Mouse (Mus musculus): Measurements from ENCODE around the gene Ovol1. TPM values are rescaled to one million over a fixed set of nuclear protein-coding genes. Genes with fewer than 3 reads are reported as not detected.

The Ovol1 gene
- polyA plus RNA-seq, 1 experiment, result not detected

DNA sequence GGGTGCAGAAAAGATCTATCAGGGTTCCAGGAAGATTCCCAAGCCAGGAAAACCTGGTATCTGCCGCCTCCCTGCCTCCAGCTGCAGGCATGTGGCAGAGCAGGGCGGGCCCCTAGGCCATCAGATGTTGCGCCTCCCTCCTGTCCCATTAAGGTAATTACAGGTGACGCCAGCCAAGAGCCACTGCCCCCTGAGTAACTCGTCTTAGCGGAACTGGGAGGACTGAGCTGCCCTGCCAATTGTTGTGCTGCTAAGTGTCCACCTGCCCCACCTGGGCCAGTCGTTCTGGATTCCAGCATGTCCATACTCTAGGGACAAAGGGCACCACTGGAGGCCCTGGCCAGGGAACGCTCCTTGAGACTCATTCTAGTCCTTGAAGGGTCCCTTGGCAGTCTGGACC lies 6.6 kb downstream of the Ovol1 start:
- no peaks in the 10 kb centered on the region for H3K36me3 ChIP-seq (ENCODE audit: control insufficient read depth, insufficient read depth)
- H3K79me2 ChIP-seq (ENCODE audit: control insufficient read depth, insufficient read depth), result no peaks in the 10 kb centered on the region
- H3K27me3 ChIP-seq (ENCODE audit: control insufficient read depth, insufficient read depth, insufficient read length), result peaks cover 31% of the 10 kb centered on the region
- no peak for TF ChIP-seq MAX (IDR thresholded peaks at IDR 0.05)
- no peaks in the 10 kb centered on the region for H3K79me3 ChIP-seq (ENCODE audit: low read depth)
- no peak overlapping the region for H3ac ChIP-seq (ENCODE audit: control insufficient read depth, insufficient read length, low read depth)
- no peak overlapping the region for H3K4me3 ChIP-seq (ENCODE audit: insufficient read depth, poor library complexity, severe bottlenecking)

DNA sequence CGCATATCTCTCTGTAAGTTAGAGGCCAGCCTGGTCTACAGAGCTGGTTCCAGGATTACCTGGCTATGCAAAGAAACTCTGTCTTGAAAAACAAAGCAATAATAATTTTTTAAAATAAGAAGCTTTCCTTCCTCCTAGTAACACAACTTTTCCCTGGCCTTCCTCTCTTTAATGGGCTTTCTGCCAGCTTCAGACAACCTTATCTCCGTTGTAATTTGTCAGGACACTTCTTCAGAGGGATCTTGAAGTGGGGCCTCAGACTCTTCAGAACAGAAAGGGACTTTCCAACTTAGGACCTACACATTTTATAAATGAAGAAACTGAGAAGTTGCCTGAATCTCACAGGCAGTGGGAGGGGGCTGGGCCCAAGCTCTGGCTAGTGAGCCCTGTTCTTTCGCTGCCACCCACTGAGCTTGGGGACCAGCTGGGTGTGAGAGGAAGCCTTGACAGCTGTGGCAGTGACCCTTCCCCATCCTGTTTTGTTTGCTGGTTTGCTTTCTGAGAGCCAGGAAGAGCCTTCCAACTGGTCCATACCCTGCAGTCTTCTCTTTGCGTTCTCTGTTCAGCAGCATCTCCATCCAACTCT lies 12.9 kb downstream of the Ovol1 start:
- Histone ChIP-seq H3K79me2 (ENCODE audit: control insufficient read depth, insufficient read depth) (no peaks in the 10 kb centered on the region), H3K36me3 (ENCODE audit: control insufficient read depth, insufficient read depth) (no peaks in the 10 kb centered on the region), H3K4me3 (ENCODE audit: insufficient read depth, poor library complexity, severe bottlenecking) (no peak overlapping the region), H3ac (ENCODE audit: control insufficient read depth, insufficient read length, low read depth) (no peak overlapping the region), H3K27me3 (ENCODE audit: control insufficient read depth, insufficient read depth, insufficient read length) (peaks cover 12% of the 10 kb centered on the region), H3K79me3 (ENCODE audit: low read depth) (no peaks in the 10 kb centered on the region)
- no peak for TF ChIP-seq MYOD1 (IDR thresholded peaks at IDR 0.05; ENCODE audit: control insufficient read depth, insufficient read length, low read depth)
- TF ChIP-seq FOSL1 (IDR thresholded peaks at IDR 0.05; ENCODE audit: insufficient read depth, low read length, poor library complexity, severe bottlenecking), result no peak
- no peak for TF ChIP-seq CTCF (IDR thresholded peaks at IDR 0.05; ENCODE audit: control insufficient read depth, insufficient read depth, insufficient read length)
- no peak for TF ChIP-seq USF1 (IDR thresholded peaks at IDR 0.05; ENCODE audit: low read depth)
- TF ChIP-seq CEBPB (IDR thresholded peaks at IDR 0.05; ENCODE audit: low read depth), result no peak
- no peak for TF ChIP-seq MYOG (IDR thresholded peaks at IDR 0.05; ENCODE audit: control insufficient read depth, extremely low read depth, insufficient read length)
- TF ChIP-seq MAX (IDR thresholded peaks at IDR 0.05), result no peak

- no peaks in the 10 kb centered on the region for H3K79me2 ChIP-seq (ENCODE audit: control insufficient read depth, insufficient read depth)
- no peaks in the 10 kb centered on the region for H3K79me3 ChIP-seq (ENCODE audit: low read depth)
- no peak overlapping the region for H3K4me3 ChIP-seq (ENCODE audit: insufficient read depth, poor library complexity, severe bottlenecking)
- H3K27me3 ChIP-seq (ENCODE audit: control insufficient read depth, insufficient read depth, insufficient read length), result peaks cover 10% of the 10 kb centered on the region
- no peaks in the 10 kb centered on the region for H3K36me3 ChIP-seq (ENCODE audit: control insufficient read depth, insufficient read depth)
- no peak overlapping the region for H3ac ChIP-seq (ENCODE audit: control insufficient read depth, insufficient read length, low read depth)
- TF ChIP-seq CTCF (IDR thresholded peaks at IDR 0.05; ENCODE audit: control insufficient read depth, insufficient read depth, insufficient read length) (no peak), MAX (IDR thresholded peaks at IDR 0.05) (no peak), MYOD1 (IDR thresholded peaks at IDR 0.05; ENCODE audit: control insufficient read depth, insufficient read length, low read depth) (no peak), CEBPB (IDR thresholded peaks at IDR 0.05; ENCODE audit: low read depth) (no peak), MYOG (IDR thresholded peaks at IDR 0.05; ENCODE audit: control insufficient read depth, extremely low read depth, insufficient read length) (no peak), FOSL1 (IDR thresholded peaks at IDR 0.05; ENCODE audit: insufficient read depth, low read length, poor library complexity, severe bottlenecking) (no peak), USF1 (IDR thresholded peaks at IDR 0.05; ENCODE audit: low read depth) (no peak)
Measured at GRCm38 (mm10) chr19:5544031-5544430, 16.4 kb downstream of the Ovol1 start.

- Histone ChIP-seq H3K79me3 (ENCODE audit: low read depth) (no peaks in the 10 kb centered on the region), H3K27me3 (ENCODE audit: control insufficient read depth, insufficient read depth, insufficient read length) (peaks cover 10% of the 10 kb centered on the region), H3ac (ENCODE audit: control insufficient read depth, insufficient read length, low read depth) (no peak overlapping the region), H3K36me3 (ENCODE audit: control insufficient read depth, insufficient read depth) (no peaks in the 10 kb centered on the region), H3K4me3 (ENCODE audit: insufficient read depth, poor library complexity, severe bottlenecking) (no peak overlapping the region), H3K79me2 (ENCODE audit: control insufficient read depth, insufficient read depth) (no peaks in the 10 kb centered on the region)
- peak; percentile 70 for TF ChIP-seq USF1 (IDR thresholded peaks at IDR 0.05; ENCODE audit: low read depth)
- no peak for TF ChIP-seq CEBPB (IDR thresholded peaks at IDR 0.05; ENCODE audit: low read depth)
- TF ChIP-seq MYOG (IDR thresholded peaks at IDR 0.05; ENCODE audit: control insufficient read depth, extremely low read depth, insufficient read length), result no peak
- TF ChIP-seq MAX (IDR thresholded peaks at IDR 0.05), result no peak
Measured at GRCm38 (mm10) chr19:5543362-5543761, 17.1 kb downstream of the Ovol1 start.

- no peaks in the 10 kb centered on the region for H3K79me3 ChIP-seq (ENCODE audit: low read depth)
- no peaks in the 10 kb centered on the region for H3K79me2 ChIP-seq (ENCODE audit: control insufficient read depth, insufficient read depth)
- no peak overlapping the region for H3K4me3 ChIP-seq (ENCODE audit: insufficient read depth, poor library complexity, severe bottlenecking)
- H3K27me3 ChIP-seq (ENCODE audit: control insufficient read depth, insufficient read depth, insufficient read length), result peaks cover 6% of the 10 kb centered on the region
- no peak overlapping the region for H3ac ChIP-seq (ENCODE audit: control insufficient read depth, insufficient read length, low read depth)
- no peaks in the 10 kb centered on the region for H3K36me3 ChIP-seq (ENCODE audit: control insufficient read depth, insufficient read depth)
- TF ChIP-seq MAX (IDR thresholded peaks at IDR 0.05) (no peak), CEBPB (IDR thresholded peaks at IDR 0.05; ENCODE audit: low read depth) (no peak), FOSL1 (IDR thresholded peaks at IDR 0.05; ENCODE audit: insufficient read depth, low read length, poor library complexity, severe bottlenecking) (no peak), MYOD1 (IDR thresholded peaks at IDR 0.05; ENCODE audit: control insufficient read depth, insufficient read length, low read depth) (no peak), CTCF (IDR thresholded peaks at IDR 0.05; ENCODE audit: control insufficient read depth, insufficient read depth, insufficient read length) (no peak), MYOG (IDR thresholded peaks at IDR 0.05; ENCODE audit: control insufficient read depth, extremely low read depth, insufficient read length) (no peak), USF1 (IDR thresholded peaks at IDR 0.05; ENCODE audit: low read depth) (no peak)
Measured at GRCm38 (mm10) chr19:5538786-5539185, 21.7 kb downstream of the Ovol1 start.

DNA sequence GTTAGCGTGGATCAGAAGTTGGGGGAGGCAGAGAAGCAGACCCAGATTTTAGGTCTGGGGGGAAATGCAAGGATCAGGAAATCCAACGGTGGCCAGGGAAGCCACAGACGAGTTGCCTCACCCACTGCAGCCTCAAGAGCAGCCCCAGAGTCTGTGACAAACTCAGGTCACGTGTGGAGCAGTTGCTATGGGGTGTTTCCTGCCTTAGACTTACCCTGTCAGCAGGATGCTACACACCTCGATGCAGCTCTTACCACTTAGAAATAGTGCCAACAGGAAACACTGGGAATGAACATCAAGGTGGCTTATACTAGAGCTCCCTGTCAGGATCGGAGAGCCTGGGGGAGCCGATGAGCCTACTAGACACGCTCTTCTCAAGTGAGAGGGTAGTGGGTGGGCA lies 27.9 kb downstream of the Ovol1 start:
- Histone ChIP-seq H3K79me3 (ENCODE audit: low read depth) (no peaks in the 10 kb centered on the region), H3K79me2 (ENCODE audit: control insufficient read depth, insufficient read depth) (no peaks in the 10 kb centered on the region)

More for the DNA sequence above, 27.9 kb downstream of the Ovol1 start:
- peaks cover 3% of the 10 kb centered on the region for H3K27me3 ChIP-seq (ENCODE audit: control insufficient read depth, insufficient read depth, insufficient read length)
- no peaks in the 10 kb centered on the region for H3K36me3 ChIP-seq (ENCODE audit: control insufficient read depth, insufficient read depth)
- H3K4me3 ChIP-seq (ENCODE audit: insufficient read depth, poor library complexity, severe bottlenecking), result no peak overlapping the region
- TF ChIP-seq MYOD1 (IDR thresholded peaks at IDR 0.05; ENCODE audit: control insufficient read depth, insufficient read length, low read depth) (no peak), USF1 (IDR thresholded peaks at IDR 0.05; ENCODE audit: low read depth) (peak; percentile 5)
- no peak overlapping the region for H3ac ChIP-seq (ENCODE audit: control insufficient read depth, insufficient read length, low read depth)

All from C2C12 (cell line).